Mouse (Mus musculus) bone marrow macrophage, adult 2 months (primary cell): ENCODE measurements around the gene Ngb.

Source experiments
- CTCF ChIP-seq: IDR thresholded peaks from 2 replicates; pipeline ENCODE4 v1.5.1; 2012; ENCODE audit warnings: low read depth, mild to moderate bottlenecking, low read length, moderate library complexity
- POLR2A ChIP-seq: IDR thresholded peaks from 2 replicates; pipeline ENCODE4 v1.6.1; 2012; ENCODE audit warnings: mild to moderate bottlenecking, low read depth, low read length, borderline replicate concordance

GRCm38 (mm10) chr12:87093249-87093648, 9.1 kb downstream of the Ngb start:
- TF ChIP-seq CTCF = no peak
- no peak for TF ChIP-seq POLR2A
